Mouse (Mus musculus): ENCODE results near the gene Cldn10.

DNA sequence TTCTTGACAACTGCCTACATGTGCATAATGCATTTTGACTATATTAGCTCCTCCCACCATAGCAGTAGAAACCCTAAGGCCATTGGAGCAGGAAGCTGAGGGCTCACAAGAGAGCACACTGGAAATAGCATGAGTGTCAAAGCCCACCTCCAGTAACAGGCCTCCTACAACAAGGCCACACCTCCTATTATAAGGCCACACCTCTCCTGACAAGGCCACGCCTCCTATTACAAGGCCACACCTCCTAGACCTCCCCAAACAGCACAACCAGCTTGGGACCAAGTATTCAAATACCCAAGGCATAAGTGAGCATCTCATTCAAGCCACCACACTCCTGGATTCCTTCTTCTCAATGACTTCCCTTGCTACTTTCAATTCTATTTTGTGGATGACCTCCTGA is 6.5 kb downstream of the Cldn10 start:
- no peak for TF ChIP-seq POLR2A (IDR thresholded peaks at IDR 0.05; ENCODE audit: insufficient read depth, low read depth, low read length)
- TF ChIP-seq CTCF (IDR thresholded peaks at IDR 0.05) = no peak

All from heart, adult 2 months (tissue).